Mouse (Mus musculus): ENCODE measurements around the gene Nfkbid.

- TF ChIP-seq CTCF (IDR thresholded peaks at IDR 0.05) (peak; percentile 59), POLR2A (IDR thresholded peaks at IDR 0.05; ENCODE audit: insufficient read depth, low read depth, low read length) (no peak)
These were observed 10.3 kb downstream of the Nfkbid start for GRCm38 (mm10) chr7:30431793-30432192.

All from heart, adult 2 months (tissue).